Mouse (Mus musculus) midbrain, postnatal 0 days (tissue): Measurements from ENCODE around the gene Ctnnd2. TPM values are rescaled to one million over a fixed set of nuclear protein-coding genes. Genes with fewer than 3 reads are reported as not detected.

Source experiments
- ATAC-seq: fragments of 200-750 bp; cut with Nextera tagmentation; 2 replicates; pipeline ENCODE4 v1.8.0; 2017; ENCODE audit warnings: moderate number of reproducible peaks, mild to moderate bottlenecking, moderate TSS enrichment, moderate library complexity; ENCODE audit not compliant: low FRiP score
- DNase-seq: peaks from one replicate; pipeline ENCODE4 v3.0.0-alpha.2; 2015; ENCODE audit warnings: low spot score
- H3K27ac ChIP-seq: fragments of 300-500 bp; sonication (generic); 2 replicates; pipeline ENCODE4 v1.5.1; 2014; ENCODE audit warnings: low read depth, mild to moderate bottlenecking, low read length, mixed read lengths
- H3K27me3 ChIP-seq: fragments of 300-500 bp; sonication (generic); 2 replicates; pipeline ENCODE4 v1.6.1; 2014; ENCODE audit warnings: low read length, control low read depth, mixed read lengths; ENCODE audit not compliant: insufficient read depth
- H3K36me3 ChIP-seq: fragments of 300-500 bp; sonication (generic); 2 replicates; pipeline ENCODE4 v1.6.1; 2014; ENCODE audit warnings: low read length, control low read depth, mixed read lengths; ENCODE audit not compliant: insufficient read depth
- H3K4me1 ChIP-seq: fragments of 300-500 bp; sonication (generic); 2 replicates; pipeline ENCODE4 v1.6.1; 2014; ENCODE audit warnings: mild to moderate bottlenecking, control low read depth, antibody characterized with exemption, low read length, mixed read lengths; ENCODE audit not compliant: insufficient read depth
- H3K4me2 ChIP-seq: fragments of 300-500 bp; sonication (generic); 2 replicates; pipeline ENCODE4 v1.6.1; 2014; ENCODE audit warnings: low read depth, mild to moderate bottlenecking, low read length, mixed read lengths; ENCODE audit not compliant: poor library complexity, severe bottlenecking
- H3K4me3 ChIP-seq: fragments of 300-500 bp; sonication (generic); 2 replicates; pipeline ENCODE4 v1.5.1; 2014; ENCODE audit warnings: low read depth, mild to moderate bottlenecking, low read length, moderate library complexity
- H3K9ac ChIP-seq: fragments of 300-500 bp; sonication (generic); replicated peaks from 2 replicates; pipeline ENCODE4 v1.6.1; 2014; ENCODE audit warnings: mild to moderate bottlenecking, low read length, moderate library complexity, mixed read lengths; ENCODE audit not compliant: poor library complexity, severe bottlenecking
- H3K9me3 ChIP-seq: fragments of 300-500 bp; sonication (generic); 2 replicates; pipeline ENCODE4 v1.6.1; 2016; ENCODE audit warnings: low read length, control low read depth
- CTCF ChIP-seq: IDR thresholded peaks from 2 replicates; pipeline ENCODE4 v1.5.1; 2016; ENCODE audit warnings: antibody characterized with exemption, mild to moderate bottlenecking
- WGBS: fragments of 180-500 bp; shearing (Covaris S2); extraction: QIAGEN DNeasy Blood & Tissue Kit; methylation state at CpG from one replicate; pipeline ENCODE4 v1.1.7; 2014; 5-methylcytosine and 5-hydroxymethylcytosine counted together
- polyA plus RNA-seq: library from polyadenylated mRNA; unstranded; fragments of >200 nt; fragmentation: Nextera tagmentation; extraction: Ambion mirVana; gene quantifications from 2 replicates; pipeline ENCODE4 v1.2.1, GENCODE M21; 2015
- total RNA-seq: library from RNA; depleted of rRNA; stranded (reverse); fragments of >200 nt; gene quantifications from 2 replicates; pipeline ENCODE4 v1.2.3, GENCODE M21; 2014

Gene Ctnnd2
- total and polyA plus RNA-seq, 2 experiments from 2014 or later, result 89.0 to 178 TPM

- WGBS, result 52% methylated on average over 9 of the region's 9 CpGs
- no peak overlapping the region for H3K4me3 ChIP-seq
- H3K9me3 ChIP-seq, result no peaks in the 10 kb centered on the region
- peak; percentile 71 for TF ChIP-seq CTCF
- ATAC-seq (no peak), DNase-seq (peak; percentile 70)
- no peak overlapping the region for H3K4me2 ChIP-seq
- no peak overlapping the region for H3K9ac ChIP-seq
- H3K27me3 ChIP-seq, result no peaks in the 10 kb centered on the region
- H3K4me1 ChIP-seq, result no peaks in the 10 kb centered on the region
- H3K36me3 ChIP-seq, result no peaks in the 10 kb centered on the region
- H3K27ac ChIP-seq, result no peak overlapping the region
Measured at GRCm38 (mm10) chr15:30424290-30424689, 251.9 kb downstream of the Ctnnd2 start.

GRCm38 (mm10) chr15:30427342-30427741, 254.9 kb downstream of the Ctnnd2 start:
- H3K27me3 ChIP-seq, result no peaks in the 10 kb centered on the region
- DNase-seq (peak; percentile 37), ATAC-seq (no peak)
- H3K27ac ChIP-seq, result no peak overlapping the region
- no peaks in the 10 kb centered on the region for H3K36me3 ChIP-seq
- no peaks in the 10 kb centered on the region for H3K4me1 ChIP-seq
- no peak overlapping the region for H3K4me2 ChIP-seq
- H3K4me3 ChIP-seq, result no peak overlapping the region
- H3K9me3 ChIP-seq, result no peaks in the 10 kb centered on the region
- 22% methylated on average over 2 of the region's 2 CpGs for WGBS
- no peak overlapping the region for H3K9ac ChIP-seq
- TF ChIP-seq CTCF, result peak; percentile 61

DNA sequence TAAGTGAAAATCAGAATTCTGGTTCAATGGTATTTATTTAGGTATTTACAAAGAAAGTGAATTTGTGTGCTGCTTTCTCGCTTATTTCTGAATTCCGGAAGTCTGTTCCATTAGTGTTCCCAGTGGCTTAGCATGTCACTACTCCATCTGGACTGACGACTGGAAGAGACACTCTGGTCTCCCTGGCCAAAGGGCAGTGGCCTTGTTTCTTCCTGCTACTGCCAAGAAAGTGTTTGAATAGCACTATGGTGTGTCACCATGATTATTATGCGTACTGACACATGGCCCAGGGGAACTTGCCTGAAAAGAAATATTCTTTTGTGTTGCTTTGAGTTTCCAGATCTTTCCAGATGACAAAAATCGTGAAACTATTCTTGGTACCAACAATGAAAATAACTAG, 266.7 kb downstream of the Ctnnd2 start:
- Histone ChIP-seq H3K9ac (no peak overlapping the region), H3K4me1 (no peaks in the 10 kb centered on the region), H3K4me2 (no peak overlapping the region), H3K27ac (no peak overlapping the region), H3K9me3 (no peaks in the 10 kb centered on the region), H3K27me3 (no peaks in the 10 kb centered on the region), H3K4me3 (no peak overlapping the region), H3K36me3 (no peaks in the 10 kb centered on the region)
- ATAC-seq (no peak), DNase-seq (peak; percentile 32)
- WGBS, result 58% methylated on average over 5 of the region's 5 CpGs
- TF ChIP-seq CTCF, result no peak

DNA sequence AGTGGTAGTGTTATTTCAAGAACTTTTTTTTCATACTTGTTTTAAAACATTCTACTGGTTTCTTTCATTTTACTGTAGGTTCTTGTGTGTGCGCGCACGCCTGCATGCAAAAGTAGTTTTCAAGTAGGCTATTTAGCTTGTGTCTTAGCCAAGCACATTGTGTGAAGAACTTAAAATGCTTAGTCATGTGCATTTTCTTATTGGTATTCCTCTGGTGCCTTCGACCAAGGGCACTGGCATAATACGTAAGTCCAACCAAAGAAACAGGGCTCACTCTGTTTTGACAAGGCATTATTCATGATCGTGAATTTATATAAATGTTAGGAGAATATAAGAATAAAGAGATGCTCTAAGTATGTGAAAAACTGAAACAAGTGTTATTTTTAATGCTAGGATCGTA, 278.4 kb downstream of the Ctnnd2 start:
- DNase-seq (peak; percentile 60), ATAC-seq (no peak; the same call in 1 of the 2 replicates)
- Histone ChIP-seq H3K9ac (no peak overlapping the region), H3K36me3 (no peaks in the 10 kb centered on the region), H3K4me2 (no peak overlapping the region), H3K4me3 (no peak overlapping the region), H3K9me3 (no peaks in the 10 kb centered on the region), H3K27me3 (no peaks in the 10 kb centered on the region), H3K4me1 (0 out of 2 replicates have a peak, but pooled peaks cover 2% of the 10 kb centered on the region), H3K27ac (no peak overlapping the region)
- no peak for TF ChIP-seq CTCF
- WGBS, result 66% methylated on average over 7 of the region's 7 CpGs

DNA sequence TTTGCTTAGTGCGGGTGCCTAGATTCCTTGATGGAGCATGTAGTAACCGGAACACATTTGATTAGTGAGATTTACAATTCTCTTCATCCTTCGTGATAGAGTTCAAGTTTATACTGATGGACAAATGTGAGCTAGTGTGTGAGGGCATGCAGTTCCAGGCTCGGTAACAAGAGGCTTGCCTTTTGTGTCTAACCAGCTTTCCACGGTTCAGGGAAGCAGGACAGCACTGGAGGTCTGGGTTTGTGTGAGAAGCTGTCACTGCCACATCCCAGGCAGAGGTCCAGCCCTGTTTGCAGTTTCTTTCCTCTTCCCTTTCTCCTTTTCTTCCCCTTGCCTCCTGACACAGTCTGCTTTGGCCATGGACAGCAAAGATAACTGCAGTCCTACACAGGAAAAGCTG, 279.5 kb downstream of the Ctnnd2 start:
- 21% methylated on average over 5 of the region's 5 CpGs for WGBS
- ATAC-seq (peak; percentile 60; the same call in 1 of the 2 replicates), DNase-seq (peak; percentile 40)
- Histone ChIP-seq H3K4me3 (no peak overlapping the region), H3K36me3 (no peaks in the 10 kb centered on the region), H3K9ac (no peak overlapping the region), H3K27ac (peak overlapping the region; percentile 26; the same call in 1 of the 2 replicates), H3K4me1 (0 out of 2 replicates have a peak, but pooled peaks cover 2% of the 10 kb centered on the region), H3K9me3 (no peaks in the 10 kb centered on the region), H3K4me2 (peak overlapping the region; percentile 7; the same call in 1 of the 2 replicates), H3K27me3 (no peaks in the 10 kb centered on the region)
- TF ChIP-seq CTCF, result no peak

- WGBS, result 12% methylated on average over 12 of the region's 12 CpGs
- peak; percentile 37 for TF ChIP-seq CTCF
- no peaks in the 10 kb centered on the region for H3K36me3 ChIP-seq
Measured at GRCm38 (mm10) chr15:30457541-30458250, 285.3 kb downstream of the Ctnnd2 start.

More at GRCm38 (mm10) chr15:30457541-30458250, 285.3 kb downstream of the Ctnnd2 start:
- ATAC-seq (peak; percentile 80; the same call in 1 of the 2 replicates), DNase-seq (peak; percentile 85)
- Histone ChIP-seq H3K27me3 (no peaks in the 10 kb centered on the region), H3K9ac (no peak overlapping the region), H3K4me2 (peak overlapping the region; percentile 49), H3K4me1 (no peaks in the 10 kb centered on the region; the same call in 1 of the 2 replicates), H3K9me3 (no peaks in the 10 kb centered on the region), H3K27ac (peak overlapping the region; percentile 49), H3K4me3 (peak overlapping the region; percentile 31)
